Mouse (Mus musculus) liver, adult 2 months (tissue): ENCODE results near the gene Fcnb.

Experiments used
- CTCF ChIP-seq: fragments of 200-500 bp; IDR thresholded peaks from 2 replicates; pipeline ENCODE4 v1.5.1; 2011; ENCODE audit warnings: low read depth, low read length, control low read depth
- POLR2A ChIP-seq: fragments of 200-500 bp; IDR thresholded peaks from 2 replicates; pipeline ENCODE4 v1.6.1; 2011; ENCODE audit warnings: low read length, control low read depth; ENCODE audit not compliant: insufficient read depth; ENCODE audit errors: extremely low read depth

- TF ChIP-seq CTCF (no peak), POLR2A (no peak)
Measured at GRCm38 (mm10) chr2:28118518-28119116, 33.9 kb upstream of the Fcnb start.
